Mouse (Mus musculus): ENCODE measurements around the gene Smg8. TPM values are rescaled to one million over a fixed set of nuclear protein-coding genes. Genes with fewer than 3 reads are reported as not detected.
"Not testable (repeated sequence)": the region's sequence is repeated elsewhere in the genome, so short reads cannot be mapped to it uniquely, and the experiment has no call there.

The Smg8 gene
- polyA plus RNA-seq, 1 experiment = 11.3 TPM

DNA sequence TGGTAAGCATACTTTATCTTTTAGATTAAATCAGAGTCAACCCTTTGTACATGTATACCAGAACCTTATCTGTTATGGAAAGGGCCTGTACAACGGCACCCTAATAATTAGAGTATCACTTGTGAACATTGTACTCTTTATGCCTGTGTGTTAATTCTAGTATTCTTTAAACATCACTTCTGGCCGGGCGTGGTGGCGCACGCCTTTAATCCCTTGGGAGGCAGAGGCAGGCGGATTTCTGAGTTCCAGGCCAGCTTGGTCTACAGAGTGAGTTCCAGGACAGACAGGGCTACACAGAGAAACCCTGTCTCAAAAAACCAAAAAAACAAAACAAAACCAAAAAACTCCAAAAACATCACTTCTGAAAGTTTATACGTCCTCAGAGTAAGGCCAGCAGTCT is 37.7 kb downstream of the Smg8 start:
- not testable (repeated sequence) for DNase-seq (ENCODE audit: extremely low spot score in 1 of 2, low spot score in 1 of 2)

GRCm38 (mm10) chr11:87046968-87047367 is 39.6 kb downstream of the Smg8 start:
- DNase-seq (ENCODE audit: extremely low spot score in 1 of 2, low spot score in 1 of 2) = no peak

- no peak for DNase-seq (ENCODE audit: extremely low spot score in 1 of 2, low spot score in 1 of 2)
Measured at GRCm38 (mm10) chr11:87043052-87043451, 43.5 kb downstream of the Smg8 start.

GRCm38 (mm10) chr11:87039307-87039963 is 47.1 kb downstream of the Smg8 start:
- no peak for DNase-seq (ENCODE audit: extremely low spot score in 1 of 2, low spot score in 1 of 2)

DNA sequence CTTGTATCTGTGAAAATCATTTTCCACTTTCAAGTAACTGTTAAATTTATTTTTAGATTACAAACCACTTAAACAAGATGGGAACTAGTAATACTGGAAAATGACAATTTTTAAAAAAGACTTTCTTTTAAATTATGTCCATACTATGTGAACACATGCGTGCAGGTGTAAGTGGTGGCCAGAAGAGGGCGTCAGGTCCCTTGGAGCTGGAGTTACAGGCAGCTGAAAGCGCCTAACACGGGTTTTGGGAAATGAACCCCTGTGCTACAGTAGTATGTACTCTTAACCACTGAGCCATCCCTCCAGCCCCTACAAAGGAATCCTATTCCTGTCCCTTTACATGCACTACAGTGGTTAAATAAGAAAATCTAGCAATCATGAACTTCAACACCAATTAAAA is 50.4 kb downstream of the Smg8 start:
- DNase-seq (ENCODE audit: extremely low spot score in 1 of 2, low spot score in 1 of 2) = no peak

DNA sequence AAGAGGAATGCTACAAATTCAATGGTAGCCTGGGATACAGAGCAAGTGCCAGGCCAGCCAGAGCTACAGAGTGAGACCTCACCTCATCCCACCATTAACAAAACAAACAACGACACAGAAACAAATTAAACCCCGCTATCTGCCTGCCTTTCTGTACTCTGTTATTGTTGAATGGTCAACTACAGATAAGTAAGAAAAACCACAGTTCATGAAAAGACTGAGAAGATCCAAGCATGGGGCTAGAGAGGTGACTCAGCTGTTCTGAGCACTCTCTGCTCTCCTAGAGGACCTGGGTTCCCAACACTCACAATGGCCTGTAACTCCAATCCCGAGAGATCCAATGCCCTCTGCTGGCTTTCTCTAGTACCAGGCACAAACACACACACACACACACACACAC is 58.4 kb downstream of the Smg8 start:
- DNase-seq (ENCODE audit: extremely low spot score in 1 of 2, low spot score in 1 of 2) = no peak

Other genes with a start within 250 kb of the Smg8 start
- 32.6 and 34.9 TPM in 2 replicates for gene Ypel2, start 93.1 kb downstream of the Smg8 start, polyA plus RNA-seq (2012; rRNA removed)
- 37.0 and 37.8 TPM in 2 replicates for gene Gdpd1, start 12.7 kb downstream of the Smg8 start, polyA plus RNA-seq (2012; rRNA removed)
- 0.53 and 0.56 TPM in 2 replicates for gene Prr11, start 21.9 kb upstream of the Smg8 start, polyA plus RNA-seq (2012; rRNA removed)
- 18.0 and 20.0 TPM in 2 replicates for gene Ska2, start 22.5 kb upstream of the Smg8 start, polyA plus RNA-seq (2012; rRNA removed)
- 115 TPM in 2 replicates for gene Trim37, start 40.3 kb upstream of the Smg8 start, polyA plus RNA-seq (2012; rRNA removed)